9 mouse cellular contexts compared by ENCODE assay signal in genomic region chr2:134785970-134786855, GRCm38 (mm10). TPM values are rescaled to one million over a fixed set of nuclear protein-coding genes. Genes with fewer than 3 reads are reported as not detected.
DNase-seq lines count a peak whose midpoint lies in the region; ATAC-seq and TF ChIP-seq lines count a peak whose summit lies in the region.
"Had no signal": no experiment of that assay in that cellular context is flagged by ENCODE, and none has a peak within 500 bp of the region (broad histone marks: within the 10 kb centered on the region; RNA-seq: fewer than 3 reads in every experiment).

Gene Plcb1, plus strand, starts transcription at chr2:134786067.

- TF ChIP-seq CTCF in intestine, postnatal 0 days (IDR thresholded peaks at IDR 0.05; ENCODE audit: low read depth), result peak; percentile 98

- no peaks in the 10 kb centered on the region for H3K9me3 ChIP-seq in intestine, postnatal 0 days (ENCODE audit: control insufficient read depth)

- ATAC-seq in intestine, postnatal 0 days, result peak; percentile 89
- peak; percentile 97 for ATAC-seq in megakaryocyte progenitor cell, adult 5-6 weeks (replicated peaks; ENCODE audit: poor library complexity)

- no peaks in the 10 kb centered on the region; the same call in 1 of the 2 replicates for H3K27me3 ChIP-seq in intestine, postnatal 0 days (replicated peaks; ENCODE audit: control insufficient read depth, insufficient read depth, low read length)

- peak within 1 kb of the TSS; percentile 47 for H3K9ac ChIP-seq in intestine, postnatal 0 days (ENCODE audit: low read depth, low read length)

- intact Hi-C loops in left cerebral cortex, postnatal 14 days (cut with DNase I), result loop anchor here (2.0 to 10.0 kb wide), 6 partner anchors 61 to 539 kb away; no protein-coding TSS in a partner anchor

- no peak within 1 kb of the TSS; the same call in 1 of the 2 replicates for H3K27ac ChIP-seq in intestine, postnatal 0 days (ENCODE audit: low read depth, low read length)
- H3K27ac ChIP-seq: macrophage had no signal

- no peaks in the 10 kb centered on the region for H3K36me3 ChIP-seq in intestine, postnatal 0 days (ENCODE audit: control insufficient read depth, insufficient read depth)

- DNase-seq in adrenal gland, postnatal 14 days, result peak; percentile 96
- DNase-seq in embryo, embryonic 9.5 days (ENCODE audit: extremely low spot score), result peak; percentile 89
- DNase-seq in gastrocnemius, postnatal 4 days (ENCODE audit: low spot score in 2 of 2), result peak; percentile 70 to 80
- peak; percentile 85 to 91 for DNase-seq in left cerebral cortex, postnatal 14 days (ENCODE audit: low spot score in 2 of 2)
- DNase-seq in right cerebral cortex, adult 2 months (ENCODE audit: low spot score in 2 of 2), result peak; percentile 86 to 89
- DNase-seq in yolk sac, embryonic 10.5 days (ENCODE audit: low spot score), result peak; percentile 79

- H3K4me3 ChIP-seq in intestine, postnatal 0 days (ENCODE audit: low read depth, low read length), result peak within 1 kb of the TSS; percentile 64

- H3K4me2 ChIP-seq in intestine, postnatal 0 days (replicated peaks; ENCODE audit: low read depth), result peak within 1 kb of the TSS; percentile 84

- under 1% methylated on average over 82 of the region's 88 CpGs for WGBS in intestine, postnatal 0 days

- no peaks in the 10 kb centered on the region for H3K4me1 ChIP-seq in intestine, postnatal 0 days (replicated peaks; ENCODE audit: control insufficient read depth, insufficient read depth, low read length)

RNA-seq across cellular contexts. Expression of gene Plcb1, which starts in this region (rescaled TPM):
- 46.0 and 56.2 TPM in 2 replicates for total RNA-seq in adrenal gland, postnatal 14 days (2021)
- total RNA-seq in gastrocnemius, postnatal 4 days (2021), result 1 to 10 TPM; 7.1 to 7.4 TPM
- polyA plus RNA-seq in intestine, postnatal 0 days (2015; fragmentation: Nextera tagmentation; extraction: Ambion mirVana), result 7.7 and 8.2 TPM in 2 replicates
- total RNA-seq in left cerebral cortex, postnatal 14 days (2021), result 100 to 1,000 TPM; 170 to 190 TPM
- 4.9 and 6.5 TPM in 2 replicates for total RNA-seq in megakaryocyte progenitor cell, adult 5-6 weeks (2015)
- 3.3 and 5.2 TPM in 2 replicates for total RNA-seq in megakaryocyte progenitor cell, adult 5-6 weeks (2017)
